Mouse (Mus musculus): Measurements from ENCODE around the gene Zar1l. TPM values are rescaled to one million over a fixed set of nuclear protein-coding genes. Genes with fewer than 3 reads are reported as not detected.

Gene Zar1l
- not detected in 2 replicates for polyA plus RNA-seq (2012; ENCODE audit: low replicate concordance)

GRCm38 (mm10) chr5:150518064-150518463, at the start of gene Zar1l:
TSS of gene Zar1l (minus strand) at chr5:150518164.

GRCm38 (mm10) chr5:150521937-150522866, 4.2 kb upstream of the Zar1l start, which contains the start of gene Brca2:
TSS of gene Brca2 (plus strand) at chr5:150522630.

Other genes starting within 250 kb of the Zar1l start
- gene Brca2, start 4.5 kb upstream of the Zar1l start, polyA plus RNA-seq (2012; ENCODE audit: low replicate concordance) = 3.5 and 6.4 TPM in 2 replicates
- gene N4bp2l1, start 79.0 kb upstream of the Zar1l start, polyA plus RNA-seq (2012; ENCODE audit: low replicate concordance) = 54.2 and 94.5 TPM in 2 replicates
- gene N4bp2l2, start 148.0 kb upstream of the Zar1l start, polyA plus RNA-seq (2012; ENCODE audit: low replicate concordance) = 22.9 and 26.6 TPM in 2 replicates
- 1.9 and 4.0 TPM in 2 replicates for gene Pds5b, start 155.6 kb upstream of the Zar1l start, polyA plus RNA-seq (2012; ENCODE audit: low replicate concordance)

All from hematopoietic multipotent progenitor cell, adult 10-12 weeks (in vitro differentiated cells).